Mouse (Mus musculus): ENCODE results near the gene Rab4a. TPM values are rescaled to one million over a fixed set of nuclear protein-coding genes. Genes with fewer than 3 reads are reported as not detected.

Rab4a gene
- polyA plus RNA-seq, 2 experiments from 2014 or later, result 14.2 to 20.3 TPM

DNA sequence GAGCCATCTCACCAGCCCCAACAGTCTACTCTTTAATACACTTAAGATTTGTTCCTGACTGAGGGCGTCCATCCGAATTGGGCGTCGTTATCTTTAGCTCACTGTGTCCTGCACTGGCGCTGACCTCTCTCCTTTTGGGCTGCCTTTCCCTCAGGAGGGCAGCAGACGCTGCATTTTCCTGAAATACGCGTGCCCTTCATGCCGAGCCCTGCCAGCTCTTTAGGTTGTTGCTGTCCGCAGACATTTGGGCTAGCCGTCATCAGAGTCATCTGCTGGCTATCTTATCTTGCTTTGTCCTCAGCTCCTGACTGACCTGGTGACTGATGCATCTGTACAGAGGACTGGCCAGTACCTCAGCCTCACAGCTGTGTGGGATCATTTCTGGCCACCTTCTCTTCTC, 9.5 kb downstream of the Rab4a start:
- ATAC-seq, result no peak

DNA sequence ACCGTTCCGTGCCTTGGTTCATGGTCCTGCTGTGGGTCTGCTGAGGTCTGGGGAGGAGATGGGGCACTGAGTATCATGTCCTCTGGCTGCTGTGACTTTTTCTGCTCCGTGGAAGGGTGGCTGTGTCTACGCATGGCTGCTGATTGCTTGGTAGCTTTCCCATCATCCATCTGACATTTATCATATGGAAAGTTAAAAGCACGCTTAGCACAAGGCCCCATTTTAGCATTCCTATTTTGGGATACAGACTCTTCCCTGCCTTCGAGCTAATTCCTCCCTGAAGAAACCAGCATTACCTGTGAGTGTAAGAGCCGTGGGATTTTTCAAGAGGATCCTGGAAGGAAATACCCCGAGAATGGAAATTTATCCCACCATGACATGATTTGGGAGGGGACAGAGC, 11.2 kb downstream of the Rab4a start:
- no peak for ATAC-seq

DNA sequence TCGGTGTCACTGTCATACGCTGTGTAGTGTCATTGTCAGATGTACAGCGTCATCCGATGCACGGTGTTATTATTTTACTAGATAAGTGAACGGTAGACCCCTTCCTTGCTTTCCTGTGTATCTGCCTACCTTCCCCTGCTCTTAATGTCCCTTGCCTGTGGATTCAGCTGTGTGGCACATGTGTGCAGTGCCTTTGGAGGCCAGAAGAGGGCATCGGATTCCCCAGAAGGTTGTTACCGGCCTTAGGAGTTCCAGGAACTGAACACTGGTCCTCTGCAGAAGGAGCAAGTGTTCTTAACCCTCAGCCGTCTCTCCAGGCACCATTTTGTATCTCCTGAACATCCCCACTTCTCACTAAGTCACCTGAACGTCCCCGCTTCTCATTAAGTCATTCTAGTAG, 12.0 kb downstream of the Rab4a start:
- ATAC-seq, result no peak

DNA sequence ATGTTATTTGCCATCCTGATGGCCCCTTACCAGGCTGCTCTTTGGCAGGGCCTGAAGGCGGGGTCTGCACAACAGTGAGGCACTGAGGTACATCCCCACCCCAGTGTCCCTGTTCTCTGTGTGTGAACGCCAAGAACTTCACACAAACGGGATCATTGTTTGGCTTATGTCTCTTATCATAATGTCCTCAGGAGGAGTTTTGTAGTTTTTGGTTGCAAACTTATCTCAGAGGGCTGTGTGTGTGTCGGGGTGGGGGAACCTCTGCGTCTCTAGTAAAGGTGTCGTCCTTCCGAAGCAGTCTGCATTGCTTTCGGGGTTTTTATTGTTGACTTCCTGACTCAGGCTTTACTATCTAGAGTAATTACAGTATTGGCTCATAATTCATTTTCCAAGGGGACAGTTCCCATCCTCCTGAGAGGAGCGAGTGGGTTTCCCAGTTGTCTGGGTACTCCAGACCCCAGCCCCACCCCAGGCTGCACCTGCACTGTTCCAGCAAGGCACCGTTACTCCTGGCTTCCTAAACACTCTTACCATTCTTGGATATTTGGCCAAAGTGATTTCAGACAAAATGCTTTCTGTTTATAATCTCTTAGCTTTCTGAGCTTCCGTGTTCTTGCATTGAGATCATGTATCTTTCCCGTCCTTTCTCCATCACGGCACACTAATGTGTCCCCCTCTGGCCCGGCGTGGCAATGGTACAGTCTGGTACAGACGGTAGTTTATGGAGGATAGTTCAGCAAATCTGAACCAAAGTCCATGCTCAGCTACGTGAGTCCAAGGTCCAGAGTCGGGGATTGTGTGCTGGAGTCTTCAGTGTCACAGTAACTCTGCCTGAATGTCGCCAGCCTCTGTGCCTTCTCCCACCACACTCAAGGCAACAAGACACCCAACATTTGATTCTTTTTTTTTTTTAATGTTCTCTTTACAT, 14.2 kb downstream of the Rab4a start:
- no peak for ATAC-seq

DNA sequence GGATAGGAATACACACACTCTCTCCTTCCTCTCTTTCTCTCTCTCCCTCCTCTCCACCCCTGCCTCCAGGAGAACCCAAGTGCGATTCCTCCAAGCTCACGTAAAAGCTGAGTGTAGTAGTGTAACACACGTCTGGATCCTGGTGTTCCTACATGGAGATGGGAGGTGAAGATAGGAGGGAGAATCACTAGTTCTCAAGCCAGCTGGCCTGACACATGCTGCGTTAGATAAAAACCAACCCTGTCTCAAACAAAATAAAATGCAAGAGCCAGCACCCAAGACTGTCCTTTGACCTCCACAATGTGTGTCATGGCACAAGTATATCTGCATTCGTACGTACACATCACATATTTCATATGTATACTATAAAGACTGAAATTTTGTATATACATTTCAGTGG, 15.0 kb downstream of the Rab4a start:
- no peak for ATAC-seq

DNA sequence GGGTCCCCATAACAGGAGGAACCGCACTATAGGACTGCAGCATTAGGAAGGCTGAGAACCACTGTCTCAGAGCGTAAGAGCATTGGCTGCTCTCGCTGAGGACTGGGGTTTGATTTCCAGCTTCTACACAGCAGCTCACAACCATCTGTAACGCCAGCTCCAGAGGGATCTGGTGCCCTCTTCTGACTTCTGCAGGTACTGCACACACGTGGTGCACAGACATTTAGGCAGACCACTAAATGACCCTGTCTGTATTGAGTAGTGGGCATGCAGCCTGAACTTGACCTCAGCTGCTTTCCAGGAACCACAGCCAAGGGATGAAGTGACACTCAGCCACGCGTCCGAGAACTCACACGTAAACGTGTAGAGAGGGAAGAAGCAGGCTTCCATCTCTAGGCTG, 17.3 kb downstream of the Rab4a start:
- ATAC-seq, result no peak

DNA sequence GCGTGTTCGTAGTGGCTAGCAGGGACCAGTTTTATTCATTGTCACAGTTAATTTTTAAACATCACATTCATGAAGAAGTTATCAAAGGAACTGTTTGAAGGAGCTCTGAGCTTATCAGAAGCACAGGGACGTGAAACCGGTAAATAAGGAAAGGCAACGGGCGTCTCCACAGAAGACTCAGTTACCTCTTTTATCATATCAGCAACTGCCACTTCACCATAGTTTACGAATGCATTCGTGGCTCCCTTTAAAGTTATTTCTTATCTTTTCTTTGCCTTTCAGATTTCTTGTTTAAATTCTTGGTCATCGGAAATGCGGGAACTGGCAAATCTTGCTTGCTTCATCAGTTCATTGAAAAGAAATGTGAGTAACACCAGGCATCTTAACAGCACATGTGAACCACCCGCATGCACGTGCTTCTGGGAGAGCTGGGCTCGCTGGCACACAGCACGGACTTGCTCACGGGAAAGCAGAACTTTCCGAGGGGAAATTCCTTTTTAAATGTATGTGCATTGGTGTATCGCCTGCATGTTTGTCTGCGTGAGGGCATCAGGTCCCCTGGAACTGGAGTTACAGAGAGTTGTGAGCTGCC, 17.8 kb downstream of the Rab4a start:
- ATAC-seq, result no peak

DNA sequence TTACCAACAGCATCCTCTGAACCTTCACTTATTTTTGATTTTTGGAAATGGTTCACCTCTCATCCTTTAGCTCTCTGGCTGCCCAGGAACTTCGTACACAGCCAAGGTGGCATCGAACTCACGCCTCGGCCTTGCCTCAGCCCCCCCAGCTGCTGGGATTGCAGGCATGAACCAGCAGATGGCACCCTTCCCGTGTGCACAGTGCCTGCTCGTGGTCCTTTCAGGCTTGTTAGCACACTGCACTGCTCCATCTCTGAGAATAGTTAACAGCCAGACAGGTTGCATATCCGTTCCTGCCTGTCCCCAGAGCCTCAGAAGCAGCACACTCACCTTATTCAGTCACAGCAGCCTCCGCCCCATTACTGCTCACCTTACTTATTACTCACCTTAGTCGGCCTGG, 20.2 kb downstream of the Rab4a start:
- no peak for ATAC-seq

DNA sequence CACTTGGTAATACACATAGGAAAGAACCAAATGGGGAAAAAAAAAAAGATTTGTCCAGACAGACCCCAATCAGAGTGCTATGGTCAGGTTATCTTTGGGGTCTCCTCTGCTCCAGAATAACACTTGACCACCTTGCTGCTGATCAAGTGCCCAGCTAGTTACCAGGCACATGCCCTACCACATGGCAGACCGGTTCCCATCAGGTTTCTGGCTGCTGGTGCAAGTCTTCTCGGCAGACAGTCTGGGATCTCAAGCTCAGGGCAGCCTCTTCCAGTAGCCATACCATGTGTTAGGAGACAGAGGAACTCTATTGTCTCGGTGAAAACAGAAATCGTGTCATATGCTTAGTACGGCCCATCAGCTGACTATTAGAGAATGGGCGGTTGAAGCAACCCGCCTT, 21.0 kb downstream of the Rab4a start:
- no peak for ATAC-seq

DNA sequence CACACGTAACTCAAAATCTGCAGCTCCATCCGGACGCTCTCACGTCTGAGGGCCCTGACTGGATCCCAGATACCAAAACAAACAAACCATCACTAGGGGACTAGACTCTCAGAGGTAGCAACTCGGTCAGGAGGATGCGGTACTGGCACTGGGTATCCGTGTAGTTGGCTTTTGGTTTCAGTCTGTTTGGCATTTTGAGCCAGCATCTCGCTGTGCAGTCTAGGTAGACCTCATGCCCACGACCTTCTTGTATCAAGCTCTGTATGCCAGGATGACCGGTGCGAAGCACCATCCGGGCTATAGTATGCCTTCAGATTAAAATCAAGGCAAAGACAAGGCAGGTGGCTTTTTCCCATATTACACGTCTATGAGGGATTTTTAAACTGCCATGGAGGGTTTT, 21.7 kb downstream of the Rab4a start:
- no peak for ATAC-seq

DNA sequence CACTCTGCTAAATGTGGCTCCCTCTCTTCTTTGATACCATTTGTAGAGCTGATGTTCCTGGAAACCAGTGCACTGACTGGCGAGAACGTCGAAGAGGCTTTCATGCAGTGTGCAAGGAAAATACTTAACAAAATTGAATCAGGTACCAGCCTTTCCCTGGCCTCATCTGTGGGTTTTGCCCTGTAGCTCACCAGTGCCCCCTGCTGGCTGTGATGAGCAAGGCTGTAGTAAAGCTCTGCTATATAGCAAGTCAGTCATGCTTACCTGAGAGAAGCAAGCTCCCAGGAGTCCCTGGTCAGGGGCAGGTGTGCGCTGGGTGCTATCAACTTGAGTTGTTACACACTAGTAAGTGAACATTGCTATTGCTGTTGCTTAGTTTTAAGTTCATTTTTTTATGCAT, 27.0 kb downstream of the Rab4a start:
- ATAC-seq, result peak; percentile 63

DNA sequence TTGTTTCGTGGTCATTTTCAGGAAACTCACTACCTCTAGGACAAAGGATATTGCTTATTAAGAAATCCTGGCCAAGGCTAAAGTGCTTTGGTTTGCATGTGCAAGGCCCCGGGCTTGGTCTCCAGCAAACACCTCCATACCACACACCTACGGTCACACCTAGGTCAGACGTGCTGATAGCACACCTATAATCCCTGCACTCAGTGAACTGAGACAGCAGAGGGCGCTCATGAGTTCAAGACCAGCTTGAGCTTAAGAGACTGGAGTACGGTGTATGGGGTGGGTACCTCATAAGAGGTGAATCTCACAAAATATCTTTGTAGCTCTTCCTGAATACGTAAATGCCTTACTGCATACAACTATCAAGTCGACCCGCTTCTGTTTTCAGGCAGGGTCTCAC, 29.7 kb downstream of the Rab4a start:
- ATAC-seq, result peak; percentile 73

DNA sequence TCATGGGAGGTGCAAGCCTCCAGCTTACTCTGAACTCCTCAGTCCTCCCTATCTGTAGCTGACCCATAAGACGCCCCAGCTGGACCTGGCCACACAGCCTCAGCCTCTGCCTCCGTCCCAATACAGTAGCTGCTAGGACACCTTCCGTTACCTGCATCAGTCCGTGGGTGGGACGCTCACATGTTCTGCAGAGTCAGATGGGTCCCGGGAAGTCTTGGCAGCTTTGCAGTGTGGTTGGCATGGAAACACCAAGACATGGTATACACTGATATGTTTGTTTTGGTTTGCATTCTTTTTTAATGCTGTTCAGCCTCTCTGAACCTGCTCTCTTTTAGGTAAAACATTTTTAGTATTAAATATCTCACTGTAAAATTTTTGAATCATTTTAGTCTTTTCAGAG, 30.6 kb downstream of the Rab4a start:
- ATAC-seq, result no peak

DNA sequence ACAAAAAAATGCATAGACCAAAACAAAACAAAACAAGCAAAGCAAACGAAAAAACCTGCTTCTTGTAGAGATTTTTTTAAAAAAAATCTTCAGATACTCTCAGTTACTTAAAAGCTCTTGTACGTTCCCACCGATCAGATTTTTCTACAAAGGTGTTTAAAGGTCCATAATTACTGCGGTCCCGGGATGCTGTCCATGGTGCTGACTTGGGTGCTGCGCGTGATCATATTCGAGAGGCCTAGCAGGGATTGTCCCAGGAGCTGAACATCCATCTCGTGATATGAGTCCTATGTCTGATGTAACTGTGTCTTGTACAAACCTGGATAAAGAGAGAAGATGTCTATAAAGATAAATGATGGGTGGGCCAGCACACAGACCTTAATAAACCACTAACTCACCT, 32.7 kb downstream of the Rab4a start:
- no peak for ATAC-seq

DNA sequence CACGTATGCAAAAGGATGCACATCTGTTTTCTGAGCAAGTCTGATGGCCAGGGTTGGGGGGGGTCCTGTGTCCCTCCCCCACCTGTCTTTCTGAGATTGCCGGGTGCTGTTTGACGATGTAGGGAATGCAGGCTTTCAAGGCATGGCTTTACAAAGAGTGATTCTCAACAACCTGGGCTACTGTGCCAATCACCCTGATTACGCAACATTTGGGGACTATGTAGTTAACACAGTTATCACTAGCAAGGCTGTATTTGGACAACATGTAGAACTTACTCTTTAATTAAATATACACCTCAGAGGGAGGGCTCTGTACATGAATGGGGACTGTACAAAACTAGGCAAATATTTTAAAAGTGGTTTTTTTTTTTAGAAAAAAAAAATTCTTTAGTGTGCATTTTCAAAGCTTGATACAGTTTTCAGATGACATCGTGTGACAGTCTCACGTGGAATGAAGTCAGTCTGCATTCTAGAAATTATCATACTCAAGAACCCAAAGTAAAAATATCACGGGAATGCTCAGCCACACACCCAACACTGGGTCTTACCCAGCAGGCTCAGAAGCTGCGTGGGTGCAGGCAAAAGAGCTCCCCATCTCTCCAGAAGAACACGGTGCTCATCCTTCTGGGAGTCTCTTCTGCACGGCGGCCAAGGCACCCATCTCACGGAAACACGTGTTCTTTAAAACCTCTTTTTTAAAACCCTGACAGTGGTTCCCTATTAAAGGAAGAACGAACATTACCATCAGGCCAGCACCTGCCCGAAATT, 35.0 kb downstream of the Rab4a start:
- no peak for ATAC-seq

DNA sequence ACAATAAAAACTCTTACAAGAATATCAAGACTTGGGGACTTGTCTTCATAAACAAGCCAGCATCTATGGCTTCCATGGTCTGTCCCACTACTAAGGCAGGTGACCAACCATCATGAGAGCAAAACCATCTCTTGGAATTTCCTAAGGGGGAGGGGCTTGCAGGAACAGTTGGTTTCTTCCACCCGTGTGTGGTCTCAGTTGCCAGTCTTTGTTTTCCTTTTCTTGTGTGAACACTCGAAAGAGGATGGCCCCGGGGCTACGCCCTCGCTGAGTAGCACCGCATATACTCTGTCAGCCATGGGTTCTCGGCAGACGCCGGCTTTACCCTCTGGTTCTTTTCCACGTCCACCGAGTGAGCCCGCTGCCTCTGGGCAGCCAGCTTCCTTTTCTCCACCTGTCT, 36.3 kb downstream of the Rab4a start:
- ATAC-seq, result no peak

DNA sequence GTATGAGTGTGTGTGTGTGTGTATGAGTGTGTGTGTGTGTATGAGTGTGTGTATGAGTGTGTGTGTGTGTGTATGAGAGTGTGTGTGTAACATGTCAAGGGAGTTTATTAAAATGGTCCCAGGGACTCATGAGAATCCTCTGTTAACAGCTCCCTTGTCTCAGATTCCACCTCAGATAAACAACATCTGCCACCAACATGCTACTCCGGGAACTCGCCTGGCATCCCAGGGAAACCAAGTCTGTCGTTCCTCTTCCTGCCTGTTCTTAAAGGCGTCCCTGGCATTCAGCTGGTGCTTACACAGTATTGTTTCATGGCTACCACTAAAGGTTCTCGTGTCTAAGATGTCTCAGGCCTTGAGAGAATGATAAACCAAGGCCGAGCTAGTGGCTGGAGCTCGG, 38.6 kb downstream of the Rab4a start:
- ATAC-seq, result no peak

DNA sequence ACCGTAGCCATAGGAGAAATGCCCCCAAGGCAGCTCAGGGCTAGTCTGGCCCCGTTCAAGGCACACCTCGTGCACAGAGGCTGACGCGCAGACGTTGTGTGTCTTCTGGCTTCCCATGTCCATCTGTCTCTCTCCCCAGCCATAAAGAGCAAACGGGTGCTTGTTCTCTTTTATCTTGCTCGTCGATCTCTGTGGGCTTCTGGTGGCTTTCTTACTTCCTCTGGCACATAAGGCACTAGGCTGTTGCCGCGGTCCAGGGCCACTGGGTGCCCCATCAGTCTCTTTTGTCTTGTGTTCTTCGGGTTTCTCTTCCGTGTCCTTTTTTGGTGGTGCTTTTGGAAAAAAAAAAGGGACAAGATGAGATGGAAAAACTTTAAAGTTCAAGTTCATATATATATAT, 39.3 kb downstream of the Rab4a start:
- peak; percentile 78 for ATAC-seq

DNA sequence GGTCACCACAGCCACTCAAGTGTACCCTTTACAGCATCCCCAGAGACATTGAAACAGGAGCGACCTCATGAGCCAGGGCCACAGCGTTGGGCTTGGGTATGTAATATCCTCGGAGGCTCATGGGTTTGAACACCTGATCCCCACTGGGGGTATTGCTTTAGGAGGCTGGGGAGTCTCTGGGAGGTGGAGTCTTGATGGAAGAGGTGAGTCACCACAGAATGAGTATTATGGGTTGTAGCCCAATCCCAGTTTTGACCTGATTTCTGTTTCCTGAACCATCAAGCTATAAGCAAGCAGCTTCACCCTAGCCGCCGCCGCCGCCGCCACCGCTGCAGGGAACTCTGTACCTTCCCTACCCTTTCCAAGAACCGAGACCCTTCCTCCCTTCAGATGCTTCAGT, 40.2 kb downstream of the Rab4a start:
- no peak for ATAC-seq

DNA sequence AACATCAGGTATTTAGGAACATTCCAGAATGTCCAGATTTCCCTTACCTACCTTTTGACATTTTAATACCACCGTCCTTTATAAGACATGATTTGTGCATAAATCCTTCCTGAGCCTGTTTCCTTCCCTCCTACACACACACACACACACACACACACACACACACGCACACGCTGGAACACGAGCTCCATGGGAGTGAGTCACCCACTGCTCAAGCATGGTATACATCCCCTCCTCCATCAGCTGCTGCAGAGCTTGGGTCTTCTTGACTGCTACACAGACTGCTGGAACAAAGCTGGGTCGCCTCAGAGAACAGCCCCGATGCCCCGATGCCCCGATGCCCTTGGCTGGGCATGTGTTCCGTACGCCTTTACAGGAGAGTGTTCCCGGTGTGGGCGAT, 40.7 kb downstream of the Rab4a start:
- no peak for ATAC-seq

DNA sequence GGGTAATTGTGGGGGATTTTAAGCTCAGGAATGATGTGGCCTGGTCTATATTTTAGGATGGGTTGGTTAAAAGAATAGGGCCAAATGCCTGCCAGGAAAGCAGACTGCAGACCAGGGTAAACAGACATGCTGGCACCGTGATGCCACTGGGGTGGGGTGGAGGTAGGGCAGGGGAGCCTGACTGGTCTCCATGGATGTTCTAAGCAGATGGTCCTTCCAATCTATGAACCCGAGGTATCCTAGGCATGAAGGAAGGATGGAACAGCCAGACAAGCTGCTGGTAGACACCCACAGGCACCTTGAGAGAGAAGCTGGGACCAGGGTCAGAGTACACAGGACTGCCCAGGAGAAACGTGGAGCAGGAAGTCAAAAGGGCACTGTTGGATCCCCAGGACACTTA, 41.8 kb downstream of the Rab4a start:
- ATAC-seq, result no peak

DNA sequence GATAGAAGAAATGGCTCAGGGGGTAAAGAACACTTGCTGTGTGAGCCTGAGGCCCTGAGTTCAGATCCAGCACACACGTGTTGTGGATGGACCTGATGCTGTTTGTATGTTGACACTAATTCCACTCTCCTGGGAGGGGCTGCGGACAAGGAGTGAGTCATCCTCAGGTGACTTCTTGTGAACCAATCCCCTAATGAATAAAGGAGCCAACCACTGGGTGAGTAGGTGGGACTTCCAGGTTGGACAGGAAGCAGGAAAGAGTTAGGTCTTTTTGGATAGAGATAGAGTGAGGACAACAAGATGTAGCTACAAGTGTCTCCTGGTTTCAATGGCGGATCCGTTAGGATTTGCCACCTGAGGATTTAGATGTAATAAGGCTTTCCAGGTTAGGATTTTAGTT, 43.6 kb downstream of the Rab4a start:
- no peak for ATAC-seq

DNA sequence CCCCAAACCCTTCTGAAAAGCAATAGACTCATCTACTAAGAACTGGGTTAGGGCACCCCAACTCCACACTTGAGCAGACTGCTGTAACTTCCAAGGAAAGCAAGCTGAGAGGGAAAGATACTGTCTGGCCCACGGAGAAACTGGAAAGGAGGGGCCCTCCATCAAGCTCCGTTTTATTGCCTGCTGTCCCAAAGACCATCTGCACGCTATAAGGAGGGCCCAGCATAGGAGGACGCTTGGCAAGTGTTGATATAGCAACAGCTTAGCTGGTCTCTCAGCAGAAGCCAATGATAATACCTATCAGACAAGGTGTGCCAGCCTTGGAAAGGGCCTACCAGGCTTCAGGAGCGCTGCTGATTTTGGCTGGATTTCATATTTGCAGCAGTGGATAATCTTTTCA, 45.8 kb downstream of the Rab4a start:
- no peak for ATAC-seq

DNA sequence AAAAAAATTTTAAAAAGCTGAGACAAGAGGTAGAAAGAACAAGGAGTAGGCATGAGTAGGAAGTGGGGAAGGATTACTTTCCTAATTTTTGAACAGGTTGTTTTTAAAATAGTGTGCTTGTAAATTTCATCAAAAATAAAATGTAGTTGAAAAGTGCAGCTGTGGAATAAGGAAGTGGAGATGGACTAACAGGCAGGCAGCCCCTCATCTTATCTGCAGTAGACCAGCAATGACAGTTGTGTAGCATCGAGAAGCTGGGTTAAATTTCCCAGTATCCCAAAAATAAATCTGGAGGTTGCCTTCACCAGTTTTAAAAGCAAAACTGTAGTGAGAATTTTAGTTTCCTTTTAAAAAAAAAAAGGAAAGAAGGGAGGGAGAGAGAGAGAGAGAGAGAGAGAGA, 48.5 kb downstream of the Rab4a start:
- ATAC-seq, result no peak

Measured in activated CD4-positive, CD25-positive, alpha-beta regulatory T cell, adult 4 months (primary cell).